Mouse (Mus musculus) spleen, postnatal 4 days (tissue): ENCODE results near the gene Gm4724.
"Not testable (repeated sequence)": the region's sequence is repeated elsewhere in the genome, so short reads cannot be mapped to it uniquely, and the experiment has no call there.

Experiments
- DNase-seq, 2 experiments: peaks; one replicate each; pipeline ENCODE4 v3.0.0; 2022; ENCODE audit warnings: low spot score in 2 of 2

The Gm4724 gene

GRCm38 (mm10) chr2:175435707-175436106, at the start of gene Gm4724:
Gm4724 (minus strand) TSS chr2:175435807.
- not testable (repeated sequence) for DNase-seq

GRCm38 (mm10) chr2:175469685-175470084, 34.1 kb upstream of the Gm4724 start, which contains the start of gene Zfp965:
Zfp965 (plus strand) TSS chr2:175469985.
- not testable (repeated sequence) for DNase-seq
